Mouse (Mus musculus) C2C12 (cell line): Measurements from ENCODE around the gene Aimp1. TPM values are rescaled to one million over a fixed set of nuclear protein-coding genes. Genes with fewer than 3 reads are reported as not detected.

Source experiments
- H3K27me3 ChIP-seq: one replicate; pipeline ENCODE4 v1.6.1; 2011; ENCODE audit not compliant: control insufficient read depth, insufficient read depth, insufficient read length
- H3K36me3 ChIP-seq: one replicate; pipeline ENCODE4 v1.6.1; 2011; ENCODE audit not compliant: control insufficient read depth, insufficient read depth
- H3K4me3 ChIP-seq: one replicate; pipeline ENCODE4 v1.5.1; 2011; ENCODE audit warnings: mild to moderate bottlenecking, control low read depth; ENCODE audit not compliant: poor library complexity, insufficient read depth, severe bottlenecking
- H3K79me2 ChIP-seq: one replicate; pipeline ENCODE4 v1.6.1; 2011; ENCODE audit not compliant: control insufficient read depth, insufficient read depth
- H3K79me3 ChIP-seq: one replicate; pipeline ENCODE4 v1.6.1; 2011; ENCODE audit warnings: low read depth, control low read depth
- H3ac ChIP-seq: one replicate; pipeline ENCODE3; 2011; ENCODE audit warnings: low read depth; ENCODE audit not compliant: control insufficient read depth, insufficient read length
- CEBPB ChIP-seq: IDR thresholded peaks from one replicate; pipeline ENCODE4 v1.6.1; 2011; ENCODE audit warnings: low read depth, mild to moderate bottlenecking, control low read depth, moderate library complexity
- CTCF ChIP-seq: IDR thresholded peaks from one replicate; pipeline ENCODE4 v1.5.1; 2011; ENCODE audit not compliant: control insufficient read depth, insufficient read depth, insufficient read length
- FOSL1 ChIP-seq: IDR thresholded peaks from one replicate; pipeline ENCODE4 v1.8.0; 2011; ENCODE audit warnings: mild to moderate bottlenecking, low read length; ENCODE audit not compliant: poor library complexity, insufficient read depth, severe bottlenecking
- MAX ChIP-seq: IDR thresholded peaks from one replicate; pipeline ENCODE4 v1.6.1; 2011; ENCODE audit warnings: mild to moderate bottlenecking, control low read depth
- MYOD1 ChIP-seq: IDR thresholded peaks from one replicate; pipeline ENCODE4 v1.6.1; 2011; ENCODE audit warnings: low read depth; ENCODE audit not compliant: control insufficient read depth, insufficient read length
- MYOG ChIP-seq: IDR thresholded peaks from one replicate; pipeline ENCODE4 v1.6.1; 2011; ENCODE audit not compliant: control insufficient read depth, insufficient read length; ENCODE audit errors: extremely low read depth
- USF1 ChIP-seq: IDR thresholded peaks from one replicate; pipeline ENCODE4 v1.6.1; 2011; ENCODE audit warnings: low read depth, mild to moderate bottlenecking, control low read depth, moderate library complexity
- polyA plus RNA-seq: library from polyadenylated mRNA; unstranded; fragments of >200 nt; fragmentation: generic; extraction: Trizol; gene quantifications from one replicate; pipeline ENCODE4 v1.2.1, GENCODE M21; 2012; ENCODE audit warnings: missing spikeins

The Aimp1 gene
- polyA plus RNA-seq, 1 experiment: 92.5 TPM

DNA sequence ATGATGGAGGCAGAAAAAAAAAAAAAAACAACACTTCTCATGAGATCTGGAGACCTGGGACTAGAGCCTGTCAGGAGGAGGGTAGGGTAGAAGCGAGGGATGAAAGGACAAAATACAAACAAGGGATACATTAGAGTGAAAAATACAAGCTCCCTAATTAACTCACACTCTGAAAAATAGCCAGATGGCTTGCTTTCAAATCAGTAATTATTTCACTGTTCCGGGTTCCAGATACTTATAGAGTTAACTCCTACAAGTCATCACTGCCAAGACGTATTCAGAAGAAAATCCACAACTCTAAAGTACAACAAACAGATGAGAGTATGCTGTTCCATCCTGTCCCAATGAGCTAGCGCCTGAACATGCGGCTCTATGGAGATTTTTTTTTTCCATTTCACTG lies 34.0 kb downstream of the Aimp1 start:
- H3K79me3 ChIP-seq: no peaks in the 10 kb centered on the region
- H3ac ChIP-seq: no peak overlapping the region
- H3K36me3 ChIP-seq: no peaks in the 10 kb centered on the region
- TF ChIP-seq MYOG: no peak
- TF ChIP-seq USF1: no peak
- no peak for TF ChIP-seq FOSL1
- no peak for TF ChIP-seq CEBPB
- no peak for TF ChIP-seq MYOD1
- TF ChIP-seq CTCF: no peak
- no peak for TF ChIP-seq MAX
- no peaks in the 10 kb centered on the region for H3K79me2 ChIP-seq
- H3K4me3 ChIP-seq: no peak overlapping the region
- H3K27me3 ChIP-seq: no peaks in the 10 kb centered on the region

DNA sequence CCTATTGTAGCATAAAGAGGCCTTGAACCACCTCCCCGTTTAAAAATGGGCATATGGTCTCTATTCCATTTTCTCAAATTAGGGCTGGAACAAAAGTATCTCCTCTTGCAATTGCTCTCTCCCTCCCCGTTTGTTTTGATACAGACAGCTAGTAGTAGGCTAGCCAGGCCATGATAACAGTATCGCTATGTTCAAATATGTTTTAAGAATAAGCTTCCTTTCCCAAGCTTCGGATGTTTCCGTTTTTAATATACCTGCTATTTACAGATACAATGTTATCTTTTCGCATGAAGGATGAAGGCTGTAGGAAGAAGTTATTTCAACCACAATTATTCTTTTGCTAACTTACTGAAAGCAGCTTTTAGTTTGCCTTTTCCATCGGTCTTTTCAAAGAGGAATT lies 34.8 kb downstream of the Aimp1 start:
- Histone ChIP-seq H3K4me3 (no peak overlapping the region), H3ac (no peak overlapping the region), H3K79me2 (no peaks in the 10 kb centered on the region), H3K27me3 (no peaks in the 10 kb centered on the region), H3K79me3 (no peaks in the 10 kb centered on the region), H3K36me3 (no peaks in the 10 kb centered on the region)
- TF ChIP-seq MYOG (no peak), USF1 (no peak), MAX (no peak), CEBPB (no peak), MYOD1 (no peak), CTCF (no peak), FOSL1 (no peak)

DNA sequence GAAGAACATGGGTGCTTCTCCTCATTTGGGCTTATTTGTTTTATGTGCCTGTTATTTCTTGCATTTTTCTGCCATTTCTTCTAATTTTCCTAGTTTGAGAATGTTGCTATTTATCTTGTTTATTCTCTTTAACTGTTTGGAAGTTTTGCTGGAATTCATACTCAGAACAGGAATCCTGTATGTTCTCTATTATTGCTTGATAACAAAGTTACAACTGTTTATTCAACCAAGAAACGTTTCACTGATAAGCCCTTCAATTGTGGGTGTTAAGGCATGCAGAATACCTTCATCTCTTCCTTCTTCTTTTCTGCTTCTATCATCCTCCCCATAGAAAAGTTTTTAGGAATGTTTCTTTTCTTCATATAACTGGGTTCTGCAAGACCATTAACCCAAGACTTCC lies 37.4 kb downstream of the Aimp1 start:
- H3K79me3 ChIP-seq: no peaks in the 10 kb centered on the region
- no peak overlapping the region for H3ac ChIP-seq
- H3K36me3 ChIP-seq: no peaks in the 10 kb centered on the region
- no peaks in the 10 kb centered on the region for H3K79me2 ChIP-seq
- H3K27me3 ChIP-seq: no peaks in the 10 kb centered on the region
- H3K4me3 ChIP-seq: no peak overlapping the region
- TF ChIP-seq MYOD1: no peak
- no peak for TF ChIP-seq MAX
- no peak for TF ChIP-seq CTCF
- no peak for TF ChIP-seq FOSL1
- TF ChIP-seq CEBPB: no peak
- no peak for TF ChIP-seq MYOG
- no peak for TF ChIP-seq USF1

DNA sequence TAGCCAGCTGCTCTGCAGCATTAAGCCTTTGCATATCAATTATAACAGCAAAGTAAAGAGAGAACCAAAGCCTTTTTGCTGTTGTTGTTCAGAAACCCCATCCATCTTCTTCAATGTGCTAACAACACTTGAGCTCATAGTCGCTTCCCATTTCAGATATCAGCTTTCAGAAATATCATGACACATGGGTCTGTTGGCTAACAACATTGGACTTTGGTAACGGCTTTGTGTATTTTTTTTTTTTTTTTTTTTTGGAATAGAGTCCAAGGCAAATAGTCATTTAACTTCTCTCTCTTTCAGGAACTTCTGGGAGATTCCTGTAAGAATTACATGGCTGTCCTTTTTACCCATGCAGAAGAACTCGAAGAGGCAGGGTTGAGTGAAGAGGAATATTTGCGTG lies 40.1 kb downstream of the Aimp1 start:
- Histone ChIP-seq H3K79me2 (no peaks in the 10 kb centered on the region), H3K27me3 (no peaks in the 10 kb centered on the region), H3K36me3 (no peaks in the 10 kb centered on the region), H3K4me3 (no peak overlapping the region), H3K79me3 (no peaks in the 10 kb centered on the region), H3ac (no peak overlapping the region)
- TF ChIP-seq MYOG (no peak), MYOD1 (no peak), MAX (no peak), CTCF (no peak), CEBPB (no peak), FOSL1 (no peak), USF1 (no peak)

DNA sequence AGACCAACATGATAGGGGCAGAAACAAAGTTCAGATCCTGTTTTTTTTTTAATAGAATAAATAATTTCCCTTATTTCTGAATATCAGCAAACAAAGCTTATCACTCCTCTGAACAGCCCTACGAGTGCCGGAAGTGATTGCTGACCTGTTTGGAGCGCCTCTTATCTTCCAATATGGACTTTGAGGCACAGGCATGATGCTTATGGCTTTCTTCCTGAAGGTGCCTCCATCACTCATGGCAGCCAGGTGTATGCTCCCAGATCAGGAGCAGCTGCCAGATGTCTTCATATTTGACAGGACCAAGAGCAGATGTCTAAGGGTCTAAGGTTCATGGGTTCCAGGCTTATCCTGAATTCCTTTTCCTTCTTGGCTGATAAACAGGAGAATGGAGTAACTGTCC lies 47.1 kb downstream of the Aimp1 start:
- Histone ChIP-seq H3ac (no peak overlapping the region), H3K36me3 (no peaks in the 10 kb centered on the region), H3K79me3 (no peaks in the 10 kb centered on the region), H3K79me2 (no peaks in the 10 kb centered on the region), H3K4me3 (no peak overlapping the region), H3K27me3 (no peaks in the 10 kb centered on the region)
- TF ChIP-seq MYOG (no peak), CTCF (no peak), MYOD1 (no peak), FOSL1 (no peak), CEBPB (no peak), MAX (no peak), USF1 (no peak)

DNA sequence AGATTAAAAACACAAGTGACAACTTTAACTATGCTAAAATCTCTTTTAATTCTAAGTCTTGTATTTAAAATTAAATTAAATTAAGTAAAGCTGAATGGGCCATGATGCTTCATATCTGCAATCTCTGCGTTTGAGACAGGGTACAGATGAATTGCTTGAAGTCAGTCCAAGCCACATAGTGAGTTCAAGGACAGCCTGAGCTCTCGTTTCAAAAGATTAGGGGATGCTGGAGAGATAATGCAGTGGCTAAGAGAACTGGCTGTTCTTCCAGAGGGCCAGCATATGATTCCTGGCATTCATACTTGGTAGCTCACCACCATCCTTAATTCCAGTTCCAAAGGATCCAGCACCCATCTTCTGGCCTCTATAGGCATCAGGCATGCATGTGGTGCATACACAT lies 50.9 kb downstream of the Aimp1 start:
- Histone ChIP-seq H3K36me3 (no peaks in the 10 kb centered on the region), H3K79me3 (no peaks in the 10 kb centered on the region), H3K4me3 (no peak overlapping the region), H3K79me2 (no peaks in the 10 kb centered on the region), H3K27me3 (no peaks in the 10 kb centered on the region), H3ac (no peak overlapping the region)
- no peak for TF ChIP-seq FOSL1
- no peak for TF ChIP-seq USF1
- TF ChIP-seq MYOD1: no peak
- TF ChIP-seq MAX: no peak
- TF ChIP-seq CEBPB: no peak
- no peak for TF ChIP-seq CTCF
- no peak for TF ChIP-seq MYOG
